Mouse (Mus musculus): ENCODE measurements at regions not wholly inside any gene's neighbourhood (a gene's known extent, or its start where the extent isn't known, plus 50 kb on each side); places are given as distances from the start of the nearest gene placed in this dataset.

GRCm38 (mm10) chr16:77292317-77292771 is 278.8 kb downstream of the Usp25 start:
- H3K9ac ChIP-seq: no peak overlapping the region
- H3K36me3 ChIP-seq: no peaks in the 10 kb centered on the region
- WGBS (ENCODE audit: insufficient replicate concordance): 64% methylated on average over 2 of the region's 2 CpGs
- no peak overlapping the region for H3K4me3 ChIP-seq
- no peak overlapping the region for H3K27ac ChIP-seq
- no peaks in the 10 kb centered on the region for H3K27me3 ChIP-seq (replicated peaks)
- no peaks in the 10 kb centered on the region for H3K9me3 ChIP-seq (replicated peaks)
- ATAC-seq: no peak
- H3K4me2 ChIP-seq: no peak overlapping the region
- H3K4me1 ChIP-seq: no peaks in the 10 kb centered on the region

- WGBS (ENCODE audit: insufficient replicate concordance): 81% methylated on average over 8 of the region's 8 CpGs
- Histone ChIP-seq H3K4me1 (no peaks in the 10 kb centered on the region), H3K9ac (no peak overlapping the region), H3K4me3 (no peak overlapping the region), H3K36me3 (no peaks in the 10 kb centered on the region), H3K27me3 (replicated peaks) (no peaks in the 10 kb centered on the region), H3K4me2 (no peak overlapping the region), H3K27ac (no peak overlapping the region), H3K9me3 (replicated peaks) (no peaks in the 10 kb centered on the region)
- no peak for ATAC-seq
Observed at GRCm38 (mm10) chr16:77291723-77292316, 278.3 kb downstream of the Usp25 start.

GRCm38 (mm10) chr16:77284205-77284604 is 270.7 kb downstream of the Usp25 start:
- Histone ChIP-seq H3K9me3 (replicated peaks) (no peaks in the 10 kb centered on the region), H3K27ac (no peak overlapping the region), H3K27me3 (replicated peaks) (no peaks in the 10 kb centered on the region), H3K36me3 (no peaks in the 10 kb centered on the region), H3K4me3 (no peak overlapping the region), H3K4me1 (no peaks in the 10 kb centered on the region), H3K4me2 (no peak overlapping the region), H3K9ac (no peak overlapping the region)
- ATAC-seq: no peak
- 52% methylated on average over 4 of the region's 4 CpGs for WGBS (ENCODE audit: insufficient replicate concordance)

- WGBS (ENCODE audit: insufficient replicate concordance): 65% methylated on average over 4 of the region's 4 CpGs
- H3K9ac ChIP-seq: no peak overlapping the region
Observed at GRCm38 (mm10) chr16:77279916-77280315, 266.4 kb downstream of the Usp25 start.

GRCm38 (mm10) chr16:77279495-77279894 is 266.0 kb downstream of the Usp25 start:
- no peak overlapping the region for H3K4me2 ChIP-seq
- ATAC-seq: no peak
- WGBS (ENCODE audit: insufficient replicate concordance): 50% methylated on average over 2 of the region's 2 CpGs

More at GRCm38 (mm10) chr16:77279916-77280315, 266.4 kb downstream of the Usp25 start:
- H3K4me3 ChIP-seq: no peak overlapping the region
- H3K27ac ChIP-seq: no peak overlapping the region
- no peaks in the 10 kb centered on the region for H3K9me3 ChIP-seq (replicated peaks)
- H3K4me1 ChIP-seq: no peaks in the 10 kb centered on the region
- no peaks in the 10 kb centered on the region for H3K36me3 ChIP-seq
- ATAC-seq: no peak
- no peak overlapping the region for H3K4me2 ChIP-seq
- no peaks in the 10 kb centered on the region for H3K27me3 ChIP-seq (replicated peaks)

GRCm38 (mm10) chr16:77273306-77273705 is 259.8 kb downstream of the Usp25 start:
- Histone ChIP-seq H3K9ac (no peak overlapping the region), H3K27ac (no peak overlapping the region), H3K27me3 (replicated peaks) (no peaks in the 10 kb centered on the region), H3K36me3 (no peaks in the 10 kb centered on the region), H3K4me3 (no peak overlapping the region), H3K9me3 (replicated peaks) (no peaks in the 10 kb centered on the region), H3K4me1 (no peaks in the 10 kb centered on the region), H3K4me2 (no peak overlapping the region)
- WGBS (ENCODE audit: insufficient replicate concordance): 69% methylated on average over 3 of the region's 3 CpGs
- ATAC-seq: no peak

More at GRCm38 (mm10) chr16:77279495-77279894, 266.0 kb downstream of the Usp25 start:
- H3K27me3 ChIP-seq (replicated peaks): no peaks in the 10 kb centered on the region
- no peaks in the 10 kb centered on the region for H3K36me3 ChIP-seq
- H3K9me3 ChIP-seq (replicated peaks): no peaks in the 10 kb centered on the region
- H3K4me3 ChIP-seq: no peak overlapping the region
- H3K4me1 ChIP-seq: no peaks in the 10 kb centered on the region
- no peak overlapping the region for H3K27ac ChIP-seq
- H3K9ac ChIP-seq: no peak overlapping the region

GRCm38 (mm10) chr16:77268926-77269325 is 255.4 kb downstream of the Usp25 start:
- Histone ChIP-seq H3K27ac (no peak overlapping the region), H3K4me1 (no peaks in the 10 kb centered on the region), H3K9me3 (replicated peaks) (no peaks in the 10 kb centered on the region), H3K27me3 (replicated peaks) (no peaks in the 10 kb centered on the region), H3K36me3 (no peaks in the 10 kb centered on the region), H3K4me3 (no peak overlapping the region), H3K4me2 (no peak overlapping the region), H3K9ac (no peak overlapping the region)
- no peak for ATAC-seq
- WGBS (ENCODE audit: insufficient replicate concordance): 53% methylated on average over 2 of the region's 2 CpGs

GRCm38 (mm10) chr16:77267679-77268078 is 254.2 kb downstream of the Usp25 start:
- no peak overlapping the region for H3K27ac ChIP-seq
- ATAC-seq: no peak
- no peaks in the 10 kb centered on the region for H3K9me3 ChIP-seq (replicated peaks)
- H3K4me1 ChIP-seq: no peaks in the 10 kb centered on the region
- no peak overlapping the region for H3K4me3 ChIP-seq
- no peak overlapping the region for H3K4me2 ChIP-seq
- no peak overlapping the region for H3K9ac ChIP-seq
- H3K36me3 ChIP-seq: no peaks in the 10 kb centered on the region
- no peaks in the 10 kb centered on the region for H3K27me3 ChIP-seq (replicated peaks)

- Histone ChIP-seq H3K27me3 (replicated peaks) (no peaks in the 10 kb centered on the region), H3K36me3 (no peaks in the 10 kb centered on the region), H3K4me2 (no peak overlapping the region), H3K4me3 (no peak overlapping the region), H3K4me1 (no peaks in the 10 kb centered on the region), H3K9ac (no peak overlapping the region), H3K9me3 (replicated peaks) (no peaks in the 10 kb centered on the region), H3K27ac (no peak overlapping the region)
- no peak for ATAC-seq
- 72% methylated on average over 3 of the region's 3 CpGs for WGBS (ENCODE audit: insufficient replicate concordance)
Observed at GRCm38 (mm10) chr16:77252349-77252748, 238.8 kb downstream of the Usp25 start.

- Histone ChIP-seq H3K9ac (no peak overlapping the region), H3K36me3 (no peaks in the 10 kb centered on the region), H3K4me1 (no peaks in the 10 kb centered on the region), H3K27ac (no peak overlapping the region), H3K9me3 (replicated peaks) (no peaks in the 10 kb centered on the region), H3K4me3 (no peak overlapping the region), H3K4me2 (no peak overlapping the region), H3K27me3 (replicated peaks) (no peaks in the 10 kb centered on the region)
- WGBS (ENCODE audit: insufficient replicate concordance): 41% methylated on average over 3 of the region's 3 CpGs
- ATAC-seq: no peak
Observed at GRCm38 (mm10) chr16:77251422-77251821, 237.9 kb downstream of the Usp25 start.

- H3K27me3 ChIP-seq (replicated peaks): no peaks in the 10 kb centered on the region
- no peak overlapping the region for H3K4me3 ChIP-seq
- no peaks in the 10 kb centered on the region for H3K36me3 ChIP-seq
- 68% methylated on average over 6 of the region's 6 CpGs for WGBS (ENCODE audit: insufficient replicate concordance)
- no peak overlapping the region for H3K4me2 ChIP-seq
- no peak overlapping the region for H3K27ac ChIP-seq
- no peak for ATAC-seq
- H3K9ac ChIP-seq: no peak overlapping the region
- no peaks in the 10 kb centered on the region for H3K4me1 ChIP-seq
- H3K9me3 ChIP-seq (replicated peaks): no peaks in the 10 kb centered on the region
Observed at GRCm38 (mm10) chr16:77240876-77241275, 227.4 kb downstream of the Usp25 start.

- Histone ChIP-seq H3K27ac (no peak overlapping the region), H3K9me3 (replicated peaks) (no peaks in the 10 kb centered on the region), H3K36me3 (no peaks in the 10 kb centered on the region), H3K9ac (no peak overlapping the region), H3K4me1 (no peaks in the 10 kb centered on the region), H3K4me3 (no peak overlapping the region), H3K27me3 (replicated peaks) (no peaks in the 10 kb centered on the region), H3K4me2 (no peak overlapping the region)
- ATAC-seq: no peak
- WGBS (ENCODE audit: insufficient replicate concordance): 61% methylated on average over 9 of the region's 9 CpGs
Observed at GRCm38 (mm10) chr16:77239176-77239790, 225.8 kb downstream of the Usp25 start.

All from liver, embryonic 12.5 days (tissue).